Mouse (Mus musculus) testis, adult 2 months (tissue): ENCODE measurements around the gene Abcb9.

Experiments used
- CTCF ChIP-seq: fragments of 200-500 bp; IDR thresholded peaks from 2 replicates; pipeline ENCODE4 v1.5.1; 2012; ENCODE audit warnings: low read depth, mild to moderate bottlenecking, inconsistent platforms, low read length, moderate library complexity; ENCODE audit not compliant: control insufficient read depth, insufficient read depth, insufficient replicate concordance
- POLR2A ChIP-seq: fragments of 200-500 bp; IDR thresholded peaks from 2 replicates; pipeline ENCODE4 v1.6.1; 2012; ENCODE audit warnings: low read depth, mild to moderate bottlenecking, inconsistent platforms, low read length, moderate library complexity; ENCODE audit not compliant: control insufficient read depth

GRCm38 (mm10) chr5:124045453-124046010 lies 50.1 kb downstream of the Abcb9 start:
- TF ChIP-seq POLR2A (no peak), CTCF (no peak)
